Mouse (Mus musculus) midbrain, postnatal 0 days (tissue): ENCODE measurements around the gene Fyn. TPM values are rescaled to one million over a fixed set of nuclear protein-coding genes. Genes with fewer than 3 reads are reported as not detected.

ENCODE experiments used
- ATAC-seq: fragments of 200-750 bp; cut with Nextera tagmentation; 2 replicates; pipeline ENCODE4 v1.8.0; 2017; ENCODE audit warnings: moderate number of reproducible peaks, mild to moderate bottlenecking, moderate TSS enrichment, moderate library complexity; ENCODE audit not compliant: low FRiP score
- DNase-seq: peaks from one replicate; pipeline ENCODE4 v3.0.0-alpha.2; 2015; ENCODE audit warnings: low spot score
- H3K27ac ChIP-seq: fragments of 300-500 bp; sonication (generic); 2 replicates; pipeline ENCODE4 v1.5.1; 2014; ENCODE audit warnings: low read depth, mild to moderate bottlenecking, low read length, mixed read lengths
- H3K27me3 ChIP-seq: fragments of 300-500 bp; sonication (generic); 2 replicates; pipeline ENCODE4 v1.6.1; 2014; ENCODE audit warnings: low read length, control low read depth, mixed read lengths; ENCODE audit not compliant: insufficient read depth
- H3K36me3 ChIP-seq: fragments of 300-500 bp; sonication (generic); 2 replicates; pipeline ENCODE4 v1.6.1; 2014; ENCODE audit warnings: low read length, control low read depth, mixed read lengths; ENCODE audit not compliant: insufficient read depth
- H3K4me1 ChIP-seq: fragments of 300-500 bp; sonication (generic); 2 replicates; pipeline ENCODE4 v1.6.1; 2014; ENCODE audit warnings: mild to moderate bottlenecking, control low read depth, antibody characterized with exemption, low read length, mixed read lengths; ENCODE audit not compliant: insufficient read depth
- H3K4me2 ChIP-seq: fragments of 300-500 bp; sonication (generic); 2 replicates; pipeline ENCODE4 v1.6.1; 2014; ENCODE audit warnings: low read depth, mild to moderate bottlenecking, low read length, mixed read lengths; ENCODE audit not compliant: poor library complexity, severe bottlenecking
- H3K4me3 ChIP-seq: fragments of 300-500 bp; sonication (generic); 2 replicates; pipeline ENCODE4 v1.5.1; 2014; ENCODE audit warnings: low read depth, mild to moderate bottlenecking, low read length, moderate library complexity
- H3K9ac ChIP-seq: fragments of 300-500 bp; sonication (generic); replicated peaks from 2 replicates; pipeline ENCODE4 v1.6.1; 2014; ENCODE audit warnings: mild to moderate bottlenecking, low read length, moderate library complexity, mixed read lengths; ENCODE audit not compliant: poor library complexity, severe bottlenecking
- H3K9me3 ChIP-seq: fragments of 300-500 bp; sonication (generic); 2 replicates; pipeline ENCODE4 v1.6.1; 2016; ENCODE audit warnings: low read length, control low read depth
- CTCF ChIP-seq: IDR thresholded peaks from 2 replicates; pipeline ENCODE4 v1.5.1; 2016; ENCODE audit warnings: antibody characterized with exemption, mild to moderate bottlenecking
- WGBS: fragments of 180-500 bp; shearing (Covaris S2); extraction: QIAGEN DNeasy Blood & Tissue Kit; methylation state at CpG from one replicate; pipeline ENCODE4 v1.1.7; 2014; 5-methylcytosine and 5-hydroxymethylcytosine counted together
- polyA plus RNA-seq: library from polyadenylated mRNA; unstranded; fragments of >200 nt; fragmentation: Nextera tagmentation; extraction: Ambion mirVana; gene quantifications from 2 replicates; pipeline ENCODE4 v1.2.1, GENCODE M21; 2015
- total RNA-seq: library from RNA; depleted of rRNA; stranded (reverse); fragments of >200 nt; gene quantifications from 2 replicates; pipeline ENCODE4 v1.2.3, GENCODE M21; 2014

Fyn gene
- total and polyA plus RNA-seq, 2 experiments from 2014 or later, result 82.9 to 121 TPM

DNA sequence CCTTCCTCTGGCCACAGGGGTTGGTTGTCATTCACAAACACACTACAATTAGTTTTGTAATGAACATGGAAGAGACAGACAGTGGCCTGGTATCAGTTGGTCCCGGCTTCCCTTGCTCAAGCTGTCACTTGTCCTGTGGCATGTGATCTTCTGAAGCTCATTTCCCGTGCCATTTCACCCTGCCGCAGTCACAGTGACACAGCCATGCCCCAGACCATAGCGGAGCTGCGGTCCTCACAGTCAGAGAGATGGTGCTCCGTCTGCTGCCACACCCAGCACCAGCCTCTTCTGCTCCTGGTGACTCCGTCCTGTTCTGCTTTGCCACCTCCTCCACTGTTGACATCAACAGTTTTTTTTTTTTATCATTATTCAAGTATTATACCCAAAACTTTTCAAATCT, 49.7 kb downstream of the Fyn start:
- ATAC-seq (no peak), DNase-seq (no peak)
- no peaks in the 10 kb centered on the region for H3K27me3 ChIP-seq
- H3K9me3 ChIP-seq, result no peaks in the 10 kb centered on the region
- H3K4me1 ChIP-seq, result peaks cover 14% of the 10 kb centered on the region
- no peak overlapping the region for H3K4me3 ChIP-seq
- H3K9ac ChIP-seq, result no peak overlapping the region
- H3K27ac ChIP-seq, result no peak overlapping the region
- WGBS, result 87% methylated on average over 7 of the region's 7 CpGs
- TF ChIP-seq CTCF, result no peak
- H3K36me3 ChIP-seq, result no peaks in the 10 kb centered on the region
- no peak overlapping the region for H3K4me2 ChIP-seq

DNA sequence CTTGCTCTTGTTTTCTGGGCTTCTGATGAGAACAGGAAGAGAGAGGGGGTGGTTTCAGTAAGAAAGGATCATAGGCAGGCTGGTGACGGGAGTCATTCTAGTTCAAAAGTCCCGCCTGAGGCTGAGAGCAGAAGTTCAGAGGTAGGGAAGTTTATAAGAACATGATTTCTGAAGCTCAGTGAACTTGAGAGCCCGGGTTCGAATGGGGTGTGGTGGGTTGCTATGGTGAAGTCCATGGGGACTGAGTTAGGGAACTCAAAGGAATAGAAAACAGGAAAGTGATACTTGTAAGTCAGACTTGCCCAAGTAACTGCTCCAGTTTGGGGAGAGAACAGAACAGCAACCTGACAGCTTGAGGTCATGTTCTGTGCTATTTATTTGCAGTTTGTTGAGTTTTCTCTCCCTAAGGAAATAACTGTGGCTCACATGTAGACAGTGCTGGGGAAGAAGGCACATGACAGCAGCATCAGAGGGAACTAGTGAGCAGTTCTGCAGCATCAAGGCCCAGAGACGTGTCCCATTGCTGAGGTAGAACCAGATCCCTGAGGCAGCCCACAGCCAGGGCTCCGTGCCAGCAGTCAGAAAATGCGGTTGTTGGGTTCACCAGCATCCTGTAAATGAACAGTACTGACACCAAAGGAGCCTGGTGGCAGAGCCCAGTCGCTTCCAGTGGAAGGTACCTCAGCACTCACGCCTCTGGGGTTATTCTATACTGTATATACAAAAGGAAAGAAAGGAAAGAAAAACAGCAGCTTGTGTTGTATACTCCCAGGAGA, 52.4 kb downstream of the Fyn start:
- TF ChIP-seq CTCF, result no peak
- Histone ChIP-seq H3K4me3 (no peak overlapping the region), H3K4me1 (peaks cover 14% of the 10 kb centered on the region), H3K9me3 (no peaks in the 10 kb centered on the region), H3K9ac (no peak overlapping the region), H3K36me3 (0 out of 2 replicates have a peak, but pooled peaks cover 4% of the 10 kb centered on the region), H3K27me3 (no peaks in the 10 kb centered on the region), H3K27ac (no peak overlapping the region), H3K4me2 (no peak overlapping the region)
- WGBS, result 63% methylated on average over 9 of the region's 9 CpGs
- no peak for DNase-seq
- no peak for ATAC-seq

DNA sequence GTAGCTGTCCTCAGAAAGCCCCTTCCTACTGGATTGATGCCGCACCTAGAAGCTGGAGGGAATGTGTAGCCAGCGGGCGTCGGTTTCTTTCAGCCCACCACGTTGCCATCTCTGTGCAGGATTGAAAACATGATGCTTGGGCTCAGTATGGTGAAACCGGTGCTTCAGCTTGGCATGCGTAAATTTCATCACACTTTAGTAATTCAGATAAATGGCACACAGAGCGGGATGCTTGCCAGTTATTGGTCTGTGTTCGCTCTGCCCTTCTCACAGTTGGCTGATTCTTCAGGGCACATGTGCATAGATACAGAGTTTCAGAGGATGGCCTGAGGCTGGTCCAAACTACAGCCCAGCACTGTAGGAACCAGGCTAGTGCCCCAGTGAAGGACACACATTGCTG, 53.1 kb downstream of the Fyn start:
- Histone ChIP-seq H3K9me3 (no peaks in the 10 kb centered on the region), H3K4me3 (no peak overlapping the region), H3K27ac (no peak overlapping the region), H3K27me3 (no peaks in the 10 kb centered on the region), H3K36me3 (0 out of 2 replicates have a peak, but pooled peaks cover 4% of the 10 kb centered on the region), H3K4me1 (peaks cover 14% of the 10 kb centered on the region), H3K9ac (no peak overlapping the region), H3K4me2 (no peak overlapping the region)
- WGBS, result 84% methylated on average over 9 of the region's 9 CpGs
- no peak for TF ChIP-seq CTCF
- DNase-seq, result peak; percentile 64
- ATAC-seq, result no peak

DNA sequence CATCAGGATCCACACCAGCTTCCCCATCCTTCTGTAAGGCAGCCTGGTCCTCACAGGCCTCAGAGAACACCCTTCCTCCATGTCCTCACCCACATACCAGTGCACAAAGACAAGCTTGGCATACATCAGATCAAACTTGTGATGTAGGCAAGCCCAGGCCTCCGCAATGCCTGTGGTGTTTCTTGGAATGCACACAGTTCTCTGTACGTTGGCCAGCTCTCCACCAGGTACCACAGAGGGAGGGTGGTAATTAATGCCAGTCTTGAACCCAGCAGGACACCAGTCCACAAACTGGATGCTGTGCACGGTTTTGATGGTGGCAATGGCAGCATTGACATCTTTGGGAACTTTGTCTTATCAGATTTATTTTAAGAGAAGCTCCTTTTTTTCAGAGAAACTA, 56.0 kb downstream of the Fyn start:
- ATAC-seq (no peak), DNase-seq (no peak)
- no peak for TF ChIP-seq CTCF
- H3K9ac ChIP-seq, result no peak overlapping the region
- peaks cover 8% of the 10 kb centered on the region for H3K4me1 ChIP-seq
- H3K27me3 ChIP-seq, result no peaks in the 10 kb centered on the region
- no peak overlapping the region for H3K27ac ChIP-seq
- H3K36me3 ChIP-seq, result 0 out of 2 replicates have a peak, but pooled peaks cover 4% of the 10 kb centered on the region
- H3K4me3 ChIP-seq, result no peak overlapping the region
- H3K4me2 ChIP-seq, result no peak overlapping the region
- WGBS, result 89% methylated on average over 3 of the region's 3 CpGs
- no peaks in the 10 kb centered on the region for H3K9me3 ChIP-seq

DNA sequence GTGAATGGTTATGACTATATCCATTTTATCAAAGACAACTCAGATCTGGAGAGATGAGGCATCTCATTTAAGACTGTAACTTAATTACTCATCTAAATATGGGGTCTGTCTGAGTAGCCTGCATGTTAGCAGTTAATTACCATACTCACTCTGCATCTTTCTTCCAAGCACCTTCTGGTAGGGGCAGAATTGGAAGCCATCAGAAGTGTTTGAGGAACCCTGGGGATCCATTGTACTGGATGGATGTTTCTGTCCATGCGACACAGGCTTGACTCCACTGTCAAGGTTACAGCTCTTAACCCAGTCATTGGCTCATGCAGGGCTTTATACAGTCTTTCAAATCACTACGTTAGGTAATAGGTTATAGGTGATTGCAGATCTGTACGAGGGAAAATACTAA, 57.4 kb downstream of the Fyn start:
- H3K27ac ChIP-seq, result no peak overlapping the region
- no peak overlapping the region for H3K4me2 ChIP-seq
- no peak overlapping the region for H3K9ac ChIP-seq
- DNase-seq (no peak), ATAC-seq (no peak)
- H3K9me3 ChIP-seq, result no peaks in the 10 kb centered on the region
- no peak overlapping the region for H3K4me3 ChIP-seq
- H3K36me3 ChIP-seq, result 0 out of 2 replicates have a peak, but pooled peaks cover 4% of the 10 kb centered on the region
- peaks cover 8% of the 10 kb centered on the region for H3K4me1 ChIP-seq
- TF ChIP-seq CTCF, result no peak
- no peaks in the 10 kb centered on the region for H3K27me3 ChIP-seq
- 73% methylated on average over 3 of the region's 3 CpGs for WGBS

DNA sequence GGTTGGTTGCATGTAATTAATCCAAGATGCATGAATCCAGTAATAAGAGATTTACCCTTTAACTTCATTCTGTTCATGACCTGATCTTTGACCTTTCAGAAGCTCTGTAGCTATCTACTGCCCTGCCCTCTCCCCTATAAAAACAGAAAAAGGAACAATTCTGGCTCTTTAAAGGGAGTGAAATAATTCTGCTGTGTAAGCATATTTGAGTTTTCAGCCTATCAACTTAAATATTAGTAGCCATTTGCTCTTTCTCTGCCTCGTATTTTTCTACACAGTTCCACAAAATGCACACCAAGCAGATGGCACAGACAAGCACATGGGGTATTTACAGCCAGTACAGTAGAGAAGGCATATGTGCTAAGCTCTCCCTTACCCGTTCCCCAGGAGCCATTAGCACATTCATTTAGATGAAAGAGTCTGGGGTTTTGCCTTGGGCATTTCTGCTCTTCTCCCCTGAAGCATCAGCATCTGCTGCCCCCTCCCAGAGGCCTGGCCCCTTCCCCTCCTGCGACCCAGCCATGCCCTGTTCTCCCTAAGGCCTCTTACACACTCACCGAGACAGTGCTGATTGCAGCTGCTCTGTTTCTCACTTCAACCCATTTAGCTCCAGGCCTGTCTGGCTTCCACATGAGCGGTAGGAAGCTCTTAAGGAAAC, 58.3 kb downstream of the Fyn start:
- no peak for TF ChIP-seq CTCF
- no peak overlapping the region for H3K4me3 ChIP-seq
- H3K9ac ChIP-seq, result no peak overlapping the region
- no peaks in the 10 kb centered on the region for H3K27me3 ChIP-seq
- H3K9me3 ChIP-seq, result no peaks in the 10 kb centered on the region
- ATAC-seq, result no peak
- H3K4me2 ChIP-seq, result no peak overlapping the region
- H3K27ac ChIP-seq, result no peak overlapping the region
- H3K36me3 ChIP-seq, result 0 out of 2 replicates have a peak, but pooled peaks cover 4% of the 10 kb centered on the region
- 41% methylated on average over 5 of the region's 5 CpGs for WGBS
- DNase-seq, result no peak
- no peaks in the 10 kb centered on the region; the same call in 1 of the 2 replicates for H3K4me1 ChIP-seq
